Mouse (Mus musculus) testis, adult 2 months (tissue): ENCODE results near the gene Ankrd13d.

Experiments
- CTCF ChIP-seq: fragments of 200-500 bp; IDR thresholded peaks from 2 replicates; pipeline ENCODE4 v1.5.1; 2012; ENCODE audit warnings: low read depth, mild to moderate bottlenecking, inconsistent platforms, low read length, moderate library complexity; ENCODE audit not compliant: control insufficient read depth, insufficient read depth, insufficient replicate concordance
- POLR2A ChIP-seq: fragments of 200-500 bp; IDR thresholded peaks from 2 replicates; pipeline ENCODE4 v1.6.1; 2012; ENCODE audit warnings: low read depth, mild to moderate bottlenecking, inconsistent platforms, low read length, moderate library complexity; ENCODE audit not compliant: control insufficient read depth

DNA sequence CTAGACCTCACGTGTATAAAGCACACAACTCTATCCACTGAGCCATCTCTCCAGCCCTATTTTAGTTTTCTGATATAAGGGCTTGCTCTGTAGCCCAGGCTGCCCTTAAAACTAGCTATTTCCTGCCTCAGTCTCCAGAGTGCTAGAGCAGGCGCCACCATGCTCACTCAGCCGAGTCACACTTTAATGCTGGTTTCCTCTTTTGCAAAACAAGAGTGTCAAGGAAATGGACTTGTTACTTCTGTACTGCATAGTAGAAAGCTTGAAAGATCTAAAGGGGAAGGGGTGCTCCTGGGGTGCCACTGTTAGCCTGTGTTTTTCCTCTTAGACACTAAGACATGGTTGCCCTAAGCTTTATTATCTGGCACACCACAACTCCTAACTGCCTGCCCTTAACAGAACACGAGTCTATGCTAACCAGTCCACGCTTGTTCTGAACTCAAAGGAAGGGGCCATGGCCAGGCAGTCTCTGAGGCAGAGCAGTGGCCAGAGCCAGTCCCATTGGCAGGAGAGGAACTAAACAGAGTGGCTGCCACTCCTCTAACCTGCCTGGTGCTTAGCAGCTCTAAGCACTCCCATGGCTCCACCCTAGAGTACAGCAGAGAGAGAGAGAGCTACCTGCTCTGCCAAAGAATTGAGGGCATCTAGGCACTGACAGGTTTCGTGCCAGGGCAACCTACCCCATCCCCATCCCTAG is 16.8 kb upstream of the Ankrd13d start:
- TF ChIP-seq CTCF (no peak), POLR2A (no peak)
